Mouse (Mus musculus) brain, embryonic 18.5 days (tissue): ENCODE results near the gene Cby3.
A peak's percentile ranks its signal among the peaks of the same experiment; 100 is the strongest.

Source experiments
- DNase-seq: peaks from one replicate; pipeline ENCODE4 v3.0.0-alpha.2; 2012; ENCODE audit warnings: low read depth, low spot score

Cby3 gene

DNA sequence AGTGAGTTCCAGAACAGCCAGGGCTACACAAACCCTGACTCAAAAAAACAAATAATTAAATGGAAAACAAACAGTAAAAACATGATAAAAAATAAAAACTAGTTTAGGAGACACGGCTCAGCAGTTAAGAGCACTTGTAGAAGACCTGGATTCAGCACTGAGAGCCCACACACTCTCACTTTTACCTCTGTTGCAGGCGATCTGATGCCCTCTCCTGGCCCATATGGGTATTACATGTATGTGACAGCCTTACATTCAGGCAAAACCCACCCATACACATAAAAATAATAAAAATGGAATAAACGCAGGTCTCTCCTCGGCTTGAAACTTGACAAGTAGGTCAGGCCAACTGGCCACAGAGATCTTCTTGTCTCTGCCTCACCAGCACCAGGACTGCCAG lies 10.3 kb downstream of the Cby3 start:
- DNase-seq = peak; percentile 60

DNA sequence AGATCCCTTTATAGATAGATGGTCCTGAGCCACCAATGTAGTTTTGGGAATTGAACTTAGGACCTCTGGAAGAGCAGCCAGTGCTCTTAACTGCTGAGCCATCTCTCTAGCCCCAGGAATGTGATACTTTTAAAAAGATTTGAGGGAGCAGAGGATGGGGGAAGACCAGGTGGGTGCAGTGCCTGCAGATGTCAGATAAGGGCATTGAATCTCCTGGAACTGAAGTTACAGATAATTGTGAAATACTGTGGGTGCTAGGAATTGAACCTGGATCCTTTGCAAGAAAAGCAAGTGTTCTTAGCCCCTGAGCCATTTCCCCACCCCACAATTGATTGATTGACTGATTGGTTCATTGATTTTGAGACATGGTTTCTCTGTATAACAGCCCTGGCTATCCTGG lies 11.1 kb downstream of the Cby3 start:
- DNase-seq = no peak

DNA sequence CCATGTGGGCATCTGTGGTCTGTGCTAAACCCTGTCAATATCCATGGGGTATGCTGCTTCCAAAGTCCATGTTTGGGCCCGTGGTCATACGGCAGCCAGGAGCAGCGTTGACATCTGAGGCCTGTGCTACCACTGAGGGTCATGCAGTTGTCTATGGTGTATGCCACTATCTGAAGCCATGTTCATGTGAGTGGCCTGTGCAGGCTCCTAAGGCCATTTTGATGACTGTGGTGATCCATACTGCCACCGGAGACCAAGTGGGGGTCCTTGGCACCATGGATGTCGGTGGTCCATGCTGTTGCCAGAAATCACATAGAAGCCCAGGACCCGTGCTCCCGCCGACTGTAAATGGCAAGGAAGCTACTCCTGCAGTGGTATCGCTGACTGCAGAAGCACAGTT lies 13.3 kb downstream of the Cby3 start:
- DNase-seq = no peak

DNA sequence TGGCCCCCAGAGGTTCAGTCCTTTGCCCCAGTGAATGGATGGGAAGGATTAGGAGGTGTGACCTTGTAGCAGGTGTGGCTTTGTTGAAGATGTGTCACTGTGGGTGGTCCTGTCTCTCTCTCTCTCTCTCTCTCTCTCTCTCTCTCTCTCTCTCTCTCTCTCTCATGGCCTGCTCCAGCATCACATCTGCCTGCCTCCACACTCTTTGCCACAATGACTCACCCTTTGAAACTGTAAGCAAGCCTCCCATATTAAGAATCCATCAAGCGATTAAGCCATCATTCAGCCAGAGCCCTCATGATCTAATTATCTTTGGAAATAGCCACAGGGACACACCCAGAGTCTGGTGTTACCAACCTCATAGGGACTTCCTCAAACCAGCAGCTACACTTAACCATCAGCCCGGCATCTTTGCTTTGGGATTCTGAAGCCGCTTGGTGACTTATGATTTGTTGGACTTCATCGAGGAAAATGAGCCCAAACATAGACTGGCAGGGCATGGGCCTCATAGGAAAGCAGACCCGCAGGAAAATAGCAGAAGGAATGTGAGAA lies 15.2 kb downstream of the Cby3 start:
- DNase-seq = no peak

DNA sequence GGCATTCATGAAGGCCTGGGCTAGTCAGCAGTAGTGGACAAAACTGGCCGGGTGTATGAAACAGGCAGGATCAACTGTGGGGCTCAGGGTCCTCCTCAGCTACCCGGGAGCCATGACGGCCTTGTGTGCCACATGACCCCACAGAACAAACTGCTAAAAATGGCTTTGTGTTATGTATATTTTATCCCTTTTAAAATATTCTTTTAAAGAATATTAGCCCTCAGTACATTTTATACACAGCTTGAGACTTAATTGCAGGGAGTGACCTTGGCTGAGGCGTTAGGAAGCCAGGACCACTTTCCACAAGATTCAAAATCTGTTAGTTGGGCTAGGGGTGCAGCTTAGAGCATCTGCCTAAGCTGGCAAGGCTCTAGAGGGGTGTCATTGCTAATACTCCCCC lies 16.7 kb downstream of the Cby3 start:
- no peak for DNase-seq

DNA sequence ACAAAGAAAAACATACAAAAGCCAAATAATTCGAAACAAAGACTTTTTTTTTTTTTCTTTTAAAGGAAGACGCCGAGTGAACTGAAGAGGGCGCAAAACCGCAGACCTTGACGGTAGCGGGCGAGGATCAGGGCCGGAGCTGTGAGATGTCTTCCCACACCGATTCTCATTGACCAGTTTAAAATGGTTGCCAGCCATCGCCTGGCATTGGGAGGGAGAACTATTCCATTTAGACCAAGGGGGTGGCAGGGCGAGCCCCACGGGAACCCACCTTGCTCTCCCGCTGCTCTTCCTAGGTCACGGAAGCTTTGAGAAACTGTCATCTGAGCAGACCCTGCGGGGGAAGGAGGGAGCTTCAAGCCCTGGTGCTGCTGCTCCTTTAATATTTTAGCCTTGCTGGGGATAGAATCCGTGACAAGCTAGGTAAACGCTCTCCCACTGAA lies 17.2 kb downstream of the Cby3 start:
- DNase-seq = peak; percentile 45

DNA sequence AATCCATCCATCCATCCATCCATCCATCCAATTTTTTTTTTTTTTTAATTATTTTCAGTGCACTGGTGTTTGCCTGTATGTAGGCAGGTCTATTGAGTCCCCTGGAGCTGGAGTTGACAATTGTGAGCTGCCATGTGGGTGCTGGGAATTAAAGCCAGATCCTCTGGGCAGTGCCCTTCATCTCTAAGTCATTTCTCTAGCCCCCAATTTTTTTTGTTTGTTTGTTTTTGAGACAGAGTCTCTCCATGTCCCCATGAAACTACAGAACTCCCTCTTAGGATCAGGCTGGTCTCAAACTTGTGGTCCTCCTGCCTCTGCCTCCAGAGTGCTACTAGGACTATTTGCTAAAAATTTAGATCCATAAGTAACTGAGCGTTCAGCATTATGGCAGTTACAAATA lies 17.6 kb downstream of the Cby3 start:
- DNase-seq = no peak

DNA sequence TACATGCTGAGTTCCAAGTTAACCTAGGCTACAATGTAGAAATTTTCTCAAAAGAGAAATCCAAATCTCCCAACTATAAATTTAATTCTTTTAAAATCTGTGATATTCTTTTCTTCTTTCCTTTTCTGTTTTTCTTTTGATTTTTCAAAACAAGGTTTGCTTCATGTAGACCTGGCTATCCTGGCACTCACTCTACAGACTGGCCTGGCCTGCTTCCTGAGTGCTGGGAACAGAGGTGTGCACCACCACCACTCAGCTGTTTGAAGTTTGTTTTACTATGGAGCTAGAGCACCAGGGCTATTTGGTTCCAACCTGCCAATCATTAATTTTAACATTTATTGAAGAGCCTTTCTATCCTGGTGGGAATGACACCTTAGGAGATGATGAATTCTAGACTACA lies 18.8 kb downstream of the Cby3 start:
- DNase-seq = no peak

DNA sequence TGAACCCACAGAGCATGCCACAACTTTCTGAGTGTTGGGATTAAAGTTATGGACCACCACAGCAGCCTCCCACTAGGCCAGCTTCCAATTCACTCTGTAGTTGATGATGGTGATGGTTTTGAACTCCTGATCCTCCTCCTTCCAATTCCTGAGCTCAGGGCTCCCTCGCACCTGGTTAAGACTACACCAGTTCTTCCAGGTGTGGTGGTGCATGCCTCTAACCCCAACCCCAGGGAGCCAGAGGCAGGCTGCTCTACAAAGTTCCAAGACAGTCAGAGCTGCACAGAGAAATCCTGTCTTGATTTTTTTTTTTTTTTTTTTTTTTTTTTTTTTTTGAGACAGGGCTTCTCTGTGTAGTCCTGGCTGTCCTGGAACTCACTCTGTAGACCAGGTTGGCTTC lies 19.4 kb downstream of the Cby3 start:
- DNase-seq = no peak

DNA sequence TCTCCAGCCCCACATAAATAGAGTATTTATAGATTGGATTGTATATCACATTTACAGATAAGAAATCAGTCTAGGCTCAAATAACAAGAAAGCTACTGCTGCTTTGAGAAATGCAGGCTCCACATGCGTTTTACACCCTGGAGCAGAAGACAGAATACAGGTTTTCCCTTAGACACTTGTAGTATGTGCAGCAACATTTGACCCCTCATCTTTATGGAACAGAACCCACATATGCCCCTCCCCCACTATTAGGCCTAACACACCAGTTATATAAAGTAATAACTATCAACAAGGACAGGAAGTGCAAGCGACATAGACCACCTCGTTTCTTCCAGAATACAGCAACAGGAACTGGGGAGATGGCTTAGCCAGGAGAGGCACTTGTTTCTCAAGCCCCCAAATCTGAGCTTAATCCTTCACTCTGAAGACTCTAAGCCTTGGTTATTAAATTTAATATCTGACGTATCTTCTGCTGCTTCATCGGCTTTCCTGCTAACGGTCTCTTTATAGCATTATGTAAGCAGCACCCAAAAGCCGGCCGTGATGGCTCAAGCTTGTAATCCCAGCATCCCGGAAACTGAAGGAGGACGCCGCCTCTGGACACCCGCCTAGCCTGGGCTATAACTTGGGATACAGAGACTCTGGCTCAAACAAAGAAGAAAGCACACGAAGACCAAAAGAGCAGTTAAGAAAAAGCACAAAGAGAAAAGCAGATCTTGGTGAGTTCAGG lies 20.2 kb downstream of the Cby3 start:
- DNase-seq = no peak

DNA sequence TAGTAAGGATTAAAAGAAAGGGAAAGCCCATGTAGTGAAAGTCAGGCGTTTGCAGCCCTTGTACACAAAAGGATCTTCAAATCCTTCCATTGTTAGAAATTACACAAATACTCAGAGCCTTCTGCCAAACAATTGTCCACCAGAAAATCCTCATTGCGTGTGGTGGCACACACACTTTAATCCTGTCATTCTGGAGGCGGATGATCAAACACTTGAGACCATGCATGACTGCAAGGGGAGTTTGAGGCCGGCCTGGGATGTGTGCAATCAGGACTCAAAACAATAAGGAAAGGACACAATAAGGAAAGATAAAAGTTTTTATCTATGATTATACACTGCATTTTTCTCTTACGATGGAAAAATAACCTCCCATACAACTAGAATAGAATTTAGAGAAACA lies 21.2 kb downstream of the Cby3 start:
- no peak for DNase-seq

DNA sequence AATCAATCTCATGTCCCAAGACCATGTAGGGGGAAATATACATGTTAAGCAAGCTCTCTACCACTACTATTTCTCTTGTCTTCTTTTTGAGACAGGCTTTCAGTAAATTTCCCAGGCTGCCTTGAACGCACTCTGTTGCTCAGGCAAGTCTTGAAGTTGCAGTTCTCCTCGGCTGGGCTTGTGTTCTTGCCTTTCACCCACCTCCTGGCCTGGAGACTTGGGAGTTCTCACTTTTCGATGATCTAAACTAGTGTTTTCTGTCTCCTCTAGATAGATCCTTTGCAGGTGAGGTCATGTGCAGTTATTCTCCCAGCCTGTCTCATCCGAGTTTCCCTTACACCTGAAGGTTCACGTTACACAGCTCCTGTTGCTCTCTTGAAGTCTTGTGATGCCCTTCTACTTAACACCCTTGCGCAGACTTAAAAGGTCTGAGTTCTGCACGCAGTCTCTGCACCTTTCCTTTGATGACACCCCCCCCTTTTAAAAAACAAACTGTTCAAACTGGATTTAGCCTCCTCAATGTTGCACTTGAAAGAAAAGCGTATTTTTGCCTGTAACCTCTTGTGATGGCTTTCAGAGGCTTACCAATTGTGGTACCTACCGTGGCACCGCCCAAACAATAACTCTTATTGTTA lies 22.0 kb downstream of the Cby3 start:
- no peak for DNase-seq

DNA sequence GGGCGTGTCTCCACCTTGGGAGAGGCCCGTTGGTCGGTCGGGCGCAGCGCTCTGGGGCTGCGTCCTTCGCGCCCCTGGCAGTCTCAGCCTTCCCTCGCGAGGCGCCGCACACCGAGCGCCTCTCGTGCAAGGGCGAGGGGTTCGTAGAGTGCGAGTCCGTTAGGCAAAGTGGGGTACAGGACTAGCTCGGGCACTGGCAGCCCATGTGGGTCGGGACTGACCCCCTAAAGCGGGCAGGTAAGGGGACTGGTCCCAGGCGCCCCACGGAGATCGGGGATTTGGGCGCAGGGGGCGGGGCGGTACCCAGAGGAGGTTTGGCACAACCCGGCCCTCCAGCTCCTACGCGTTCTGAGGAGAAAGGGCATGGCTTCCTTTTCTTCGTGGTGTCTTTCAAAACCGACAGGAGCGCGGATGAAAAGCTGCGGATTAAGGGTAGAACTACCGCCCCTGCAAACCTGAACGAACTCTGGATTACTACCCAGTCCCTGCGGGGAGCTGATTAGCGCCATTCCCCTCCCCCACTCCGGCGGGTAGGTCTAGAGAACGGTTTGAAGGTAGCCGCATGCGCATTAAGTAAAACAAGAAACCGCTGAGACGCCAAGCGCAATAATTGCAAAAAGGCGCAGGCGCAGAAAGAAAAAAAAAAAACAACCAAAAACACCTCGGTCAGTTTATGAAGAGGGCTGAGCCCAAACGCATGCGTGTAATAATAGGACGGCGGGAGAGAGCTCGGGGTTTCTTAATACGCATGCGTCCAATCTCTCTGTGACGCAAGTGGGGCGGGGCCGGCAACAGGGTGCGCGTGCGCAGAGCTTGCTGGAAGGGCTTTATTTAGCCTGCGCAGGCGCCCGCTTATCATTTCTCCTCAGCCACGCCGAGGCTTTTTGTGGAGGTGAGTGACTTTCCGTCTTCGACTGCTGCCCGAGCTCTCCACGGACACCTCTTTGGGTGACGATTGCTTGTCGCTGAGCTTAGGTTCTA lies 22.9 kb downstream of the Cby3 start, which contains the start of gene Hnrnph1:
Gene Hnrnph1 (plus strand): TSS at position 80 of the 981 bp plus-strand sequence.
- peak; percentile 99 for DNase-seq

DNA sequence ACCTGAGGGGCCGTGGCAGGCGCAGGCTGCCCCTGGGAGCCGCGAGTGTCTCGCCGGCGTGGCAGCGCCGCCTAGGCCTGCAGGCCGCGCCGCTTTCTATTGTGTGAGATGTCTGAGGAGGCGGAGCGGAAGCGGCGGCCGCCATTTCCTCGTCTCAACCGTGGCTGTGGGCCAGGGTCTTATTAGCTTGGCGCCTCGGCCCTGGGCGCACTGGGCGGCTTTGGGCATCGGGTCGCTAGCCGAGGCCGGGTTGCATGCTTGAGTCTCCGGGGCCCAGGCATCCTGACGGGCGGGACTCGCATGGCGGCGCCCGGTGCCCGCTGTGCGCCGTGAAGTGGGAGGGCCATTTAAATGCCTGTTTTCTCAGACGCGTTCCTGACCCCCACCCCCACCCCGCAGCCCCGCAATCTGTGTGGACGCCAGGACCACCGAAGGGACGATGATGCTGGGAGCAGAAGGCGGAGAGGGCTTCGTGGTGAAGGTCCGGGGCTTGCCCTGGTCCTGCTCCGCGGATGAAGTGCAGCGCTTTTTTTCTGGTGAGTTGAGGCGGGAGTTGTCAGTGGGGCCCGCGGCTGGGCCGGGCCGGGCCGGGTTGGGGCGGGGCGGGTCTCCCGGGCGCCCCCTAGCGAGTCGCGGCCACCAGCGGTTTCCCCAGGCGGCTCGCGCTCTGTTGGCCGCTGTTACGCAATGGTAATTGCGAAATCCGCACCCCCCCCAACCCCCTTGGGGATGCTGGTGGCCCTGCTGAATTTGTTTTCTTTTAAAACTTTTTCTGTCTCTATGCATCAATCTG lies 23.8 kb downstream of the Cby3 start:
- peak; percentile 30 for DNase-seq

DNA sequence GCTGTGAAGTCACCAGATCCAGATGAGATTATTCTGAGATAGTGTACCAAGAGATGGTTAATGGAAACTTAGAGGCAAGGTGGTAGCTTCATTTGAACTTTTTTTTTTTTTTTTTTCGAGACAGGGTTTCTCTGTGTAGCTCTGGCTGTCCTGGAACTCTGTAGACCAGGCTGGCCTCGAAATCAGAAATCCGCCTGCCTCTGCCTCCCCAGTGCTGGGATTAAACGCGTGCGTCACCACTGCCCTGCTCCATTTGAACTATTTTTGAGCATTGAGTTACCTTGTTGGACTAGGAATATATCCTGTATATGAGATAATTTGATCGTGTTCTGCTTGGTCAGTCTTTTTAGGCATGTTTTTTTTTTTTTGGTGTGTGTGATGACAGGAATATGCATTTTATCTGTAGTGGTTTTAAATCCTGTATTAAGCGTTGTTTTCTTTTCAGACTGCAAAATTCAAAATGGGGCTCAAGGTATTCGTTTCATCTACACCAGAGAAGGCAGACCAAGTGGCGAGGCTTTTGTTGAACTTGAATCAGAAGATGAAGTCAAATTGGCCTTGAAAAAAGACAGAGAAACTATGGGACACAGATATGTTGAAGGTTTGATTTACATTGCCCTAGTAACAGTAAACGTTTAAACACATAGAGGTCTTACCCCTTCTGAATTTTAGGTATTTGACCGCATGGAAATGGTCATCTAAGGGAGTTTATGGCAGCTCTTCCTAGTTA lies 24.9 kb downstream of the Cby3 start:
- no peak for DNase-seq

DNA sequence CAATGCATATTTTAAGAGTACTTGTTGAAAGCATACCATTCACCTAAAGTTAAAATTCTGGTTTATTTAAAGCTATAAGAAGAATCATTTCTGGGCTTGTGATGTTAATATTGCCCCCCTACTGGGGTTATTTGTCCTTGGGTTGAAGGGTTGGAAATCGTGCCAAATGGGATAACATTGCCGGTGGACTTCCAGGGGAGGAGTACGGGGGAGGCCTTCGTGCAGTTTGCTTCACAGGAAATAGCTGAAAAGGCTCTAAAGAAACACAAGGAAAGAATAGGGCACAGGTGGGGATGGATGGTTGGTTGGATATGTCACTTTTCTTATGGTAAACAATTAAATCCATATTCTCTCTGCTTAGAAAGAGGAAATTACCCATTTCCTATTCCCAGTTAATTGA lies 27.0 kb downstream of the Cby3 start:
- no peak for DNase-seq

DNA sequence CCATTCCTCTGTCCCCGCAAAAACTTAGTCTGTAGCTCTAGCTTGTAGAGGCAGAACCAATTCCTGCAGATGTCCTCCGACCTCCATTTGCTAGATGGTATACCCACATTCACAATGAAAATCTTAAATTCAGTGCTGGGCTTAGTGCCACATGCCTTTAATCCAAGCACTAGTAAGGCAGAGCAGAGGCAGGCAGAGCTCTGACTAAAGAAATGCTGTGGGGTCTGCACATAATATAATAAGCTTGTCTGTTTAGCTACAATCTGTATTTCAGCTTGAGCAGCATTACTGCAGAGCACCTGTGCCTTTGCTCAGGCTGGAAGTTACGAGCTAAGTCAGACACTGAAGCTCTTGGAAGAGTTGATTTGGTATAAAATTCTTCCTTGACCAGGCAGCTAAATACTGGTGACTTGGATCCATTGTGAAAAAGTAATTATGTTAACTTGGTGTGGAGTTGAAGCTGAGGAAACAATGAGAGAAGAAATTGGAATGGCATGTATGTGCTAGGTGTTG lies 33.0 kb downstream of the Cby3 start:
- no peak for DNase-seq

DNA sequence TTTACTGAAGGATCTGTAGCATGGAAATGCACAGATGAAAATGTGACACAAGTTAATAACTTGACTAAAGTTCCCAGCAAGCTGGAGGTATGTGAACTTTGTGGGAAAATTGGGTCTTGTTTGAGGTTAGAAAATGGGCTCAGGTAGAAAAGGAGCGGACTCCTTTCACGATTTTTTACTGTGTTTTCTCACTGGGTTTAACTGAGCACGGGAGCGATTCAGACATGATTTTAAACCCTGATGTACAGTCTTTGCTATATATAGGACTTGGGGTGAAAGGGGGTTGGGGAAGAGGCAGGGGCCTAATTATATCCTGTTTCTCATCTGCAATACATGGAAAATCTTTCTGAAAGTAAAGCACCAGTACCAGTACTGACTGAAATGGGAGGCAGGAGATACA lies 33.4 kb downstream of the Cby3 start:
- DNase-seq = no peak

DNA sequence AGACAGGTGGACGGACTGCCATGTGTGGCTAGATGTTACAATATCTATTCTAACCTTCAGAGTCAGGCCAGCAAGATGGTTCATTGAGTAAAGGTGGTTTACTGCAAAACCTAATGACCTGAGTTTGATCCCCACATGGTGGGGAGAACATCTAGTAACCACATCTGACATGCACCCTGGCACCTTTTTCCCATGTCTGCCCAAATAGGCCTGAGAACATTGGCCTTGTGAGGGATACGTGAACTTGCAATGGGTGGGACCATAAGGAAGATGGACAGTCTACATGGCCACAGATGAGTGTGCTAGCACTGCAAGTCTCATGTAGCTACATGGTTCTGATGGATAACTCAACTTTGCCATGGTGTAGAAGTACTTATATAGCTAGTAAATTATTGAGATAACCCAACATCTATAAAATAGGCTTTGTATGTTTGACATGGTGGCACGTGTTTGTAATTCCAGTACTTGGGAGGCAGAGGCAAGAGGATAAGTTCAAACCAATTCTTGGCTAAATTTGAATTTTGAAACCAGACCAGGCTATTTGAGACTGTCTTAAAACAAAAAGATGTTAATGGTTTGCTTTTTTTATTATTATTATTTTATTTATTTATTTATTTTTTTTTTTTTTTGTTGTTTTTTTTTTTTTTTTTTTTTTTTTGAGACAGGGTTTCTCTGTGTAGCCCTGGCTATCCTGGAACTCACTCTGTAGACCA lies 34.1 kb downstream of the Cby3 start:
- DNase-seq = no peak

DNA sequence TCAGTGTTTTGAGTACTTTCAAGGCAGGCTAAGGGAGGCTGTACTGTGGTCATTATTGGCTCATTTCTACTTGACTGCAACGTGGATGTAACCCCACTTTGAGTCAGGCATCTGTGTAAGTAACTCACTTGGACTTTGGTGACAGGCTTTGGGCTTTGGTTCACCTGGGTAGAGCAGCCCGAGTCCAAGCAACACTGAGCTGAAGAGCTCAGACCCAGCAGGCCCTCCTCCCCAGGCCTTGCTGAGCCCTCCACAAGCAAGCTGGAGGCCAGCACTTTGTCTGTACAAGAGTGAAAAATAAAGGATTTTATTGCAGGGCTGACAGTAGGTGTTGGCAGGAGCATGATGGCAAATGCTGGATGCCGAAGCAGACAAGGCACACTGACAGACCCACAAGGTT lies 34.7 kb downstream of the Cby3 start:
- no peak for DNase-seq
